Mouse (Mus musculus): ENCODE results near the gene Ly6g6f.

Ly6g6f gene

DNA sequence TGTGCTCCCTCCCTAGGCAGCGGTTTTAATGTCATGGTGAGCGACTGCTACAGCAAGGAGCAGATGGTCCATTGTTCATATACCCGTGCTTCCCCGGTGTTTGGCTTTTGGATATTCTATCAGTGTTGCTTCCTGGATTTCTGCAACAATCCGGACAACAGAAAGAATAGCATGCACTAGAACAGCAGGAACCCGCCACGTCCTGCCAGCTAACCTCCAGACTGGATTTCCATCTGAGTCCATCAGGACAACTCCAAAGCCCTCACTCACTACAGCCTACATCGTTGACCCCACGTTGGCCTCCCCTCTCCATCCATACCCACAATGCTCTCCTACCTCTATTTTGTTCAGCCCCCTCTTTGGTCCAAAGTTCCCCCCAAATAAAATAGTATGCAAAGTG lies 26.4 kb upstream of the Ly6g6f start:
- in situ Hi-C loops (cut with MboI; ENCODE audit: unreplicated experiment in 2 of 2): loop anchor here in 1 of 2 experiments (5.0 kb wide), 1 partner anchor 44 kb away; the partner anchor contains the start of genes Ly6g6c and Mpig6b

DNA sequence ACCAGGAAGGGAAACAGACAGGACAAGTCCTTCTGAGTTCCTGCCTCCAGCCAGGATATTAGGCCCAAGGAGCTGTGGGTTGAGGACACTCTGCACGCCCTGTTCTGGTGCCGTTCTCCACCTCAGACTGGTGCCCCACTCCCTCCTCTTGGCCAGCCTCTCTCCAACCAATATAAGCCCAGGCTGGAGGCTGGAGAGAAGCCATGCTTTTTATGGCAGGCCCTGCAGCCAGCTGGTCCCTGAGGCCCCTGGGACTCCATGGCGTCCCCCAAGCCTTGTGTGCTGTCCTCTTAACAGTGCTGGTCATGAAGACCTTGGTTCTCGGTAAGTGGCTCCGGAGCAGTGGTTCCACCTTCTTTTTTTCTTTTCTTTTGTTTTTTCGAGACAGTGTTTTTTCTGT lies 22.7 kb upstream of the Ly6g6f start, which contains the start of gene Ly6g5c:
TSS of gene Ly6g5c (plus strand) at position 183 of the 400 bp plus-strand sequence.
- in situ Hi-C loops (cut with MboI; ENCODE audit: unreplicated experiment in 2 of 2): loop anchor here (5.0 to 10.0 kb wide), 2 partner anchors 46 to 83 kb away; partner anchors contain the start of gene Sapcd1 (in 1 of the 2)

DNA sequence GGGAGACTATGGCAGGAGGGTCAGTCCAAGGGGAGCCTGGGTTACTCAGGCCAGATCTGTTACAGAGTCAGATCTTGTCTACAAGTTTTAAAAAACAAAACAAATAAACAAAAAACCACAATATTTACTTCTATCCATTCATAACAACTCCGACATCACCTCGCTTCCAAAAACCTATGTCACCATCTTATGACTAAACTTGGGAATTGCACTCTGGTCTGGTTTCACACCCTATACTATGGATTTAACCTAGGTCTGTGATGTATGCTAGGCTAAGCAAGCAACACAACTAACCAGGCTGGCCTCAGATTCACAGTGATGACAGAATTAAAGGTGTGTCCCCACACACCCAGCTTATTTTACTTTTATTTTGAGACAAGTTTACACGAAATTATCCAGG lies 21.1 kb upstream of the Ly6g6f start:
- in situ Hi-C loops (cut with MboI; ENCODE audit: unreplicated experiment in 2 of 2): loop anchor here (5.0 to 10.0 kb wide), 2 partner anchors 44 to 82 kb away; partner anchors contain the start of gene Sapcd1 (in 1 of the 2)

DNA sequence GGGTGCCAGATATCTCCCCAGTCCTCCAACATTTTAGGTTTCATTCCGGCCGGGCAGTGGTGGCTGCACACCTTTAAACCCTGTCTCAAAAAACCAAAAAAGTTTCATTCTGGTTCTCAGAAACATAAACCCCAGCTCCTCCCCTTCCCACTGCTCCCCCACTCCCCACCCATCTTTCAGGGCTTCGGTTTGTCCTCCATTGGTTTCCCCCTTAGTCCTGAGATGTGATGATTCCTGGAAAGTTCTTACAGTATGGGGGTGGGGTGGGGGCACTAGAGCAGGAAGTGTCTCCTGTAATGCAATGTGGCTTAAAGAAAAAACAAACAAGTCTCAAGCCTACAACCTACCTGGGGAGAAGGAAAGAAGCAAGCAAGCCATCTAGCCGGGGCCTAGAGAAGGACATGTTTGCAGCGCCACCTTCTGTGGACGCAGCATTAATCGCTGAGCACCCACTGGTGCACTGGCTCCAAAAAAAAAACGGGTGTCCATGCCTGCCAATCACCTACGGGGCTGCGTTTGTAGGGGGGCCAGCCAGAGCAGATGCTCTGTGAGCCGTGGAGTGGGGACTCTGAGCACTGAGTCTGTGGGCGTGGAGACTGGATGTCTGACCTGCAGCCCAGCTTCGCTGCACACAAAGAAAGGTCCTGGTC lies 20.5 kb upstream of the Ly6g6f start:
- in situ Hi-C loops (cut with MboI; ENCODE audit: unreplicated experiment in 2 of 2): loop anchor here (5.0 to 10.0 kb wide), 2 partner anchors 44 to 81 kb away; partner anchors contain the start of gene Sapcd1 (in 1 of the 2)

DNA sequence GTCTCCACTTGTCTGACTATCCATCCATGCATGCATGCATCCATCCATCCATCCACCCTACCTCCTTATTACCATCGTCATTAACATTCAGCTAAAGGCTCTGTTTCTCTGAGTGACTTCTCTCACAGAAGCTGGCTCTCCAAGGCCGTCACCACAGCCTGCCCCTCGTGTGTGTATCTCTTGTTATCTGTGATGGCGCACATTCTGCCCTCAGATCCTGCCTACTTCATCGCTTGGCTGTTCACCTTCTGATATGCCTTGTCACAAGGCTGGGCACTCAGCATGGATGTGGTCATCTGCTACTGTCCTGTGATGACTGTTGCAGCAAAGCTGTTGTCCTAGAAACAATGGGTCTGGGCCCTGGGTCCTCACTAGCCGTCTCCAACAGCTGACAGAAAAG lies 19.3 kb upstream of the Ly6g6f start:
- in situ Hi-C loops (cut with MboI; ENCODE audit: unreplicated experiment in 2 of 2): loop anchor here (5.0 to 10.0 kb wide), 2 partner anchors 42 to 80 kb away; partner anchors contain the start of gene Sapcd1 (in 1 of the 2)

DNA sequence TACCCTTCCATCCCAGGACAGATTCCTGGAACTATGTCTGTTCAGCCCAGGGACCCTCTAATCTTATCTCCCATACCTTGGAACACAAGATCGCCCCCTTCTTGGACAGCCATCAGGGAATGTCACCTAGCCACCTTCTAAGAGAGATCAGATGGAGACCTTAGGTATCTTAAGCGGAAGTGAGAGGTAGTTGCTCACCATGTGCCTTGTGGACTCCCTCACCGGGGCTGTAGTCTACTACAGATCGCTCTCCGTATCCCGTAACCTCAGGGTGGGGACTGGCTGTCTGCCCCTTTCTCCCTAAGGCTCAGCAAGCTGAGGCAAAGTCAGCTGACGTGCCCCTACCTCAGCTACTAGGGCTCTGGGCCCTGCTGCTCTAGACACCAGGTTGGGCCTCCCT lies 18.7 kb upstream of the Ly6g6f start:
- in situ Hi-C loops (cut with MboI; ENCODE audit: unreplicated experiment in 2 of 2): loop anchor here in 1 of 2 experiments (10.0 kb wide), 1 partner anchor 79 kb away; the partner anchor contains the start of gene Sapcd1

DNA sequence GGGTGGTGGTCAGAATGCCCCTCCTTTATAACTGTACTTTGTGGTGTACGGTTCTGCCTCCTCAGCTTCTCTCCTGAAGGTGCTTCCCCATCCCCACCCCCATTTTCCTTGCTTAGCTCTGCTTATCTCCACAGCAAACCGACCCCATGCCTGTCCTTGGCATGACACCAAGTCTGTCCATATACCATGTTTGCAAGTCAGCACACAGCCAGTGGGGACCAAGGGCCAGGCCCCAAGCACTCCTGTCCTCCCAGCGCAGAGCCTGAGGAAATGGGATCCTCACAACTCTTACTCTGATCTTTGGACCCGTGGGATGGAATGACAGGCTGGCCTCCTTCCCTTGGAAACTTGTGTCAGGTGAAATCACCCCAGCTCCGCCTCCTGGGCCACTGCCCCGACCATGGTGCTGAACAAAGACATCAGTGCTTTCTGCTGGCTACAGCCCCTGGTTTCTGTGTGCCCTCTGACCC lies 17.8 kb upstream of the Ly6g6f start:
- in situ Hi-C loops (cut with MboI; ENCODE audit: unreplicated experiment in 2 of 2): loop anchor here in 1 of 2 experiments (10.0 kb wide), 1 partner anchor 78 kb away; the partner anchor contains the start of gene Sapcd1

DNA sequence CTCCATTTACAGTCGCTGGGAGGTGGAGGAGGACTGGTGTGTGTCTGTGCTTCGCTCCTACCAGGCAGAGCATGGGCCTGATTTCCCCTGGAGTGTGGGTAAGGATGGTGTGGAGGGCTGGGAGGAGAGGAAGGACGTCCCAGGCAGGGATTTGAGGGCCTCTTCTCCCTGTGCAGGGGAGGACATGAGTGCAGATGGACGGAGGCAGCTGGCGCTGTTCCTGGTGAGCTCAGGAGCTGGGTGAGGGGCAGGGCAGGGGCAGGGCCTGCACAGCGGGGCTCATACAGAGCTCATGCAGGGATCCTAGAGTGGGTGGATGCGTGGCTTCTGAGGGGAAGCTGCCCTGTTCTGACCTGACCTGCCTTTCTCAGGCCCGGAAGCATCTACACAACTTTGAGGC lies 16.9 kb upstream of the Ly6g6f start:
- in situ Hi-C loops (cut with MboI; ENCODE audit: unreplicated experiment in 2 of 2): loop anchor here in 1 of 2 experiments (10.0 kb wide), 1 partner anchor 77 kb away; the partner anchor contains the start of gene Sapcd1

DNA sequence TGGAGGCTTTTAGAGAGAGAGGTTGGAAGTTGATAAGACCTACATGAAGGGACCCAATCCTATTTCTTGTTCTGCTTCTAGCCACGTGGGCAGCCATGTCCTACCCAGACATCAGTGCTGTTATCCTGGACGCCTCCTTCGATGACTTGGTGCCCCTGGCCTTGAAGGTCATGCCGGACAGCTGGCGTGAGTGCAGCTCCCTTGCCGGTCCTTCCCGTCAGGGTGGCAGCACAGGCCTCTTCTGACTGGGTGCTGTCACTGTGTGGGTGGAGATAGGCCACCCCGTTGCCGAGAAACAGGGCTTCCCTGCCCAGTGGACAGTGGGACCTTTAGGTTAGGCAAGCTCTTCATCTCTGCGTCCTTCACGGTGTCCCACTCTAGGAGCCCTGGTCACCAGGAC lies 15.8 kb upstream of the Ly6g6f start:
- in situ Hi-C loops (cut with MboI; ENCODE audit: unreplicated experiment in 2 of 2): loop anchor here in 1 of 2 experiments (10.0 kb wide), 1 partner anchor 76 kb away; the partner anchor contains the start of gene Sapcd1

DNA sequence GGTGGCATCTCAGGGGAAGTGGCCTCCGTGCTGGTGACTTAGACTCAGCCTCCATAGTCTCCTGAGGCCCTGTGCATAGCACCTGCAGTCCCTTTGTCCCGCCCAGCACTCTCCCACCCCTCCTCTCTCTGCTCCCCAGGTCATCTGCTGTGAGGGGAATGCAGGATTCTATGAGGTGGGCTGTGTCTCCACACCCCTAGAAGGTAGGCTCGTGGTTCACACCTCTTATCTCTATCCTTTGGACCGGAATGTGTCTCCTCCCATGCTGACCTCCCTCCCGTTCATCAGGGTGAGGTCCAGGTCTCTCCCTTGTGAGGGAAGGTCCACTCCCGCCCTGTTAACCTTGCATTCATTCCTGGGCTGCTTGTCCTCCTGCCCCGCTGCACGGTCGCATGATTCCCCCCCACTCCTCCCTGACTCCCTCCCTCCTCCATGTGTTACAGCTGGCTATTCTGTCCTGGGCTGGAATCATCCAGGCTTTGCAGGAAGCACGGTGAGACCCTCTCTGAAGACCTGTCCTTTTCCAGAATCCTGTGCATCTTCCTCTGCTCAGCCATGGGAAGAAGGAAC lies 14.9 kb upstream of the Ly6g6f start:
- in situ Hi-C loops (cut with MboI; ENCODE audit: unreplicated experiment in 2 of 2): loop anchor here in 1 of 2 experiments (10.0 kb wide), 1 partner anchor 75 kb away; the partner anchor contains the start of gene Sapcd1

DNA sequence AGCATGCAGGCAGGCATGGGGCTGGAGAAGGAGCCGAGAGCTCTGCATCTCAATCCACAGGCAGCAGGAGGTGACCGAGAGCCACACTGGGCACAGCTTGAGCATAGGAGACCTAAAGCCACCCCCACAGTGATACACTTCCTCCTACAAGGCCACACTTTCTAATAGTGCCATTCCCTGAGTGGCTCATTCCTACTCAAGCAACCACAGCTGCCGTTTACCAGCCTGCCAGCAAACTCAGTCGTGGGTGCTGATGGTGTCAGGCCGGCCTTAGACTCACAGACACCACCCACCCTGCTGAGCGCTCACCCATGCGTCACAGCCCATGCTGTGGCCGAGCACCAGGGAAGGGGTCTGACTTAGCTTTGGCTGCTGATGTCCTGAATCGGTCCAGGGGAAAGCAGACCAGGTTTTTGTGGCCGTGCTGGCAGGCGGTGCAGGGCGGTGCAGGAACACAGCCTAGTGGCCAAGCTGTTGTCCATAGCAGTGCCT lies 11.8 kb upstream of the Ly6g6f start:
- in situ Hi-C loops (cut with MboI; ENCODE audit: unreplicated experiment in 2 of 2): loop anchor here in 1 of 2 experiments (25.0 kb wide), 1 partner anchor 235 kb away; the partner anchor contains the start of genes Cfb, Nelfe and Skiv2l

DNA sequence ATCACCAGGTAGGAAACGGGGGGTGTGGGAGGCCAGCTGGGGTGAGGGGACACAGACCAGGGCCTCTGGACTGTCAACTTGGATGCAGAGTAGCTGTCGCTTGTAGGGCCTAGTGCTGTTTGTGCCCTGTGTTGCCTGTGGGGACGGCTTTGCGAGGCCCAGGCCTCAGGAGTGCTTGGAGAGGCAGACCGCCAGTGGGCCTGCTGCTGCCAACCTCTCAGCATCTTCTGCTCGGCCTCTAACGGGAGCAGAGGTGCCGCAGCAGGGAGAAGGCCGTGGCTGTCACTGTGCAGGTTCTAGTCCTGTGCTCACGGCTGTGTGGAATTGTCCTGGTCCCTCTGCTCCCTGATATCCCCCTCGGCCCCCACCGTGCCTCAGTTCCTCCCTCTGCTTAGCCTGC lies 11.2 kb upstream of the Ly6g6f start:
- in situ Hi-C loops (cut with MboI; ENCODE audit: unreplicated experiment in 2 of 2): loop anchor here in 1 of 2 experiments (25.0 kb wide), 1 partner anchor 234 kb away; the partner anchor contains the start of genes Cfb, Nelfe and Skiv2l

DNA sequence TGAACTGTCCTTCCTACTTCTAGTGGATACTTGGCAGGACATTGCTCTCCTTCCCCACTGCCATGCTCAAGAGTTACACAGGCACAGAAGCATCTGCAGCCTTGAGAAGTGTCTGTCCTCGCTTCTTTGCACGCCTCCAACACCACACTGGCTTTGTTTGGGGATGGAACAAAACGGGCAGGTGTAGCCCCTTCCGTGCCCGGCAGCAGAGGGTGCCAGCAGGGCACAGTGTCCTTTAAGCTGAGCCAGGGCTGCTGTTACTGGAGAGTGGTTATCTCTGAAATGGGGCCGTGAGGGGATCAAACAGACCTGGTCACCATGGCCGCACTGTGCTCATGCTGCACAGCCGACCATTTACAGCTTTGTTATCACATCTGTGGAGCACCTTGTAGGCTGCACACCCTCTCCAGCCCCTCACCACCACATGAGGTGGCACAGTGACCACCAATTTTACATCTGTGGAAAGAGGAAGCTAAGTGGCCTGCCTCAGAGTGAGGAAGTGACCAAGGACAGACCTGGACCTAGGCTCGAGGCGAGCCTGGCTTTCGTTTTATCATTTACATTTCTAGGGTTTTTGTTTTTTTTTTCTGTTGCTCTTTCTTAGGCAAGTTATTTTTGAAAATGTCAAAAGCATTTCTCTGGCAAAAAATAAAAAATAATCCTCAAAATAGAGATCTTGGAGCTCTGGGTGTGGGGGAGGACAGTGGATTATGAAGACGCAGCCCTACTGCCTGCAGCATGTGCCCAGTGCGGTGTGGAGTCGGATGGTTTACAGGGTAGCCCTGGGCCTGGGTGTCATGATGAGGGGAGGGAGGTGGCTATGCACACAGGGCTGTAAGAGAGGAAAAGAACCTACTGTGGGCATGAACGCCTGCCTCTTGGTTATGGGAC lies 9.3 kb upstream of the Ly6g6f start:
- in situ Hi-C loops (cut with MboI; ENCODE audit: unreplicated experiment in 2 of 2): loop anchor here in 1 of 2 experiments (25.0 kb wide), 1 partner anchor 232 kb away; the partner anchor contains the start of genes Cfb, Nelfe and Skiv2l

DNA sequence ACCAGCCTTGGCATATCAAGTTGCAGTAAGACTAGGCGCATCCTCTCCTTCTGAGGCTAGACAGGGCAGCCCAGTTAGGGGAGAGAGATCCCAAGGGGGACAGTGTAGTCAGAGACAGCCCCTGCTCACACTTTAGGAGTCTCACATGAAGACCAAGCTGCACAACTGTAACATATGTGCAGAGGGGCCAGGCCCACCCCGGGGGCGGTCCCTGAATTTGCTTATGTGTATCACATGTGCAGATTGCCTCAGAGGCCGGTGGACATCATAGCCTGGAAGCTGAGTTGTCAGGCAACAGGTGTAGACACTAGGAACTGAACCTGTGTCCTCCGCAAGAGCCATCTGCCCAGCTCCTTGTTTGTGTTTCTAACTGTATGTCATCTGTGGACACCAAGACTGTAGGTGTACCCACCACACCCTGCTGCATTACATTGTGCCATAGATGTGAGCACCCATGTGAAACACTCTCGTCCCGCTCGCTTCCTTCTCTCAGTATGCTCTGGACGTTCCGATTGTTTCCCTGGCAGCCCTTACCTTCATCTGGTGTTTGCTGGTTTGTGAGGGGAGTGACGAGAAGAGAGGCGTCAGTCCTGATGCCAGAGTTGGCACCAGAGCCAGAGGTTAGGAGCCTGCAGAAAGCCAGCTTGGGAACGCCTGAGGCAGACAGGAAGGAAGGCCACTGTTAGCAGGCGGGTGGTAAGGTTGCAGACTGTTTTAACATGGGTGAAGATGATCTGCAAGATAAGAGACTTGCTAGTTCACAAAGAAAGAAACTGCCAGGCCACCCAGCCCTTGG lies 7.2 kb upstream of the Ly6g6f start:
- in situ Hi-C loops (cut with MboI; ENCODE audit: unreplicated experiment in 2 of 2): loop anchor here in 1 of 2 experiments (25.0 kb wide), 1 partner anchor 230 kb away; the partner anchor contains the start of genes Cfb, Nelfe and Skiv2l

DNA sequence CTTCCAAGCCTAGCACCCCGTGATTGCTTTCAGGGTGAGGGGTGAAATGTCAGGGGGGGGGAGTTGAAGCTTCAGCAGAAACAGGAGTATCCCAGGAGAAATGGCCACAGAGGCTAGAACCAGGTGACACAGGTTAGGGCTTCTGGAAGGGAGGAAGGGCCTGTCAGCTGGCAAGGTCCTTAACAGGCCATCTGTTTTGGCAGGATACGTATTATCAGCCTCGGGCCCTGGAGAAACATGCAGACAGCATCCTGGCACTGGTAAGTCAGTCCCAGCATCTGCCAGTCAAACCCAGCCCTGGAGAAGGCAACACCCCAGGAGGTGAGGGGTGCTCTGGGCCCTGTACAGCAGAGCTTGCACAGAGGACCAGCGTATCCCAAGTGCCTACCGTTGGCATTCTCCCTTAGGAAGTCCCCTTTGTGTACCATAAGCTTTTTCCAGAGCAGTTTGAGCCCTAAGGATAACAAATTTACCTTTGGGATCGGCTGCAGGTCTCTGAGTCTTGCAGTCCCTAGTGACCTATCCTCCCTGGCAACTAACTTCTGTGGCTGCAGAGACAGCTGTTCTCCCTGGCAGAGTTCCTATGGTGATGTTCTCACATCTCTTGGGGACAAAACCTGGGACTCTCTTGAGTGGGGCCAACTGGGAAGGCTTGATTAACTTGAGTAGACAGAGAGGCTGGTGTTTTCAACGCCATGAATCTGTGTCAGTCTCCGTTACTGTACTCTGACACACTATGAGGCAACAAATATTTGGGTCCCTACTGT lies 4.9 kb upstream of the Ly6g6f start:
- in situ Hi-C loops (cut with MboI; ENCODE audit: unreplicated experiment in 2 of 2): loop anchor here in 1 of 2 experiments (25.0 kb wide), 1 partner anchor 228 kb away; the partner anchor contains the start of genes Cfb, Nelfe and Skiv2l

DNA sequence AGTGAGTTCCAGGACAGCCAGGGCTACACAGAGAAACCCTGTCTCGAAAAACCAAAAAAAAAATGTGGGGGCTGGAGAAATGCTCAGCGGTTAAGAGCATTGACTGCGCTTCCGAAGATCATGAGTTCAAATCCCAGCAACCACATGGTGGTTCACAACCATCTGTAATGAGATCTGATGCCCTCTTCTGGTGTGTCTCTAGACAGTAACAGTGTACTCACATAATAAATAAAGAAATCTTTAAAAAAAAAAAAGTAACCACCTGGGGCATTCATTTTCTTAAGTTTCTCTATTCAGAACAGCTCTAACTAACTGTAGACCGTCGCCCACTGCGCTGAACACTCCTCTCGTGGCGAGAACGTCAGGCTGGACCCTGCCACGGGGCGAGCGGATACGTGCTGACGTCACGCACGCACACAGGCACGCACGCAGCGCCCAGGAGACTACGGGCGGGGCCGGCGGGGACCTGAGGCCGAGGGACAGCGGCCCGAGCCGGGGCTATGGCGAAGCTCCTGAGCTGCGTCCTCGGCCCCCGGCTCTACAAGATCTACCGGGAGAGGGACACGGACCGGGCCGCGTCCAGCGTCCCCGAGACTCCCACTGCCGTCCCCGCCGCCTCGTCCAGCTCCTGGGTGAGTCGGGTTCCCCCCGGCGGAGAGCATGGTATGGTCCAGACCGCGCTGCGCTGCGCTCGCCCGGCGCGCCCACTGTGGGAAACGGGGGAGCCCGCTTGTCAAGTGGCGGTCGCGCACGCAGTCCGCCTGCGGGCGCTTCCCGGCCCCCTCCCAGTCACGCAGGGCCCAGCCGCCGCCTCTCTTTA lies 3.6 kb upstream of the Ly6g6f start, which contains the start of gene Abhd16a:
TSS of gene Abhd16a (plus strand) at position 439 of the 820 bp plus-strand sequence.
- in situ Hi-C loops (cut with MboI; ENCODE audit: unreplicated experiment in 2 of 2): loop anchor here in 1 of 2 experiments (25.0 kb wide), 1 partner anchor 227 kb away; the partner anchor contains the start of genes Cfb, Nelfe and Skiv2l

DNA sequence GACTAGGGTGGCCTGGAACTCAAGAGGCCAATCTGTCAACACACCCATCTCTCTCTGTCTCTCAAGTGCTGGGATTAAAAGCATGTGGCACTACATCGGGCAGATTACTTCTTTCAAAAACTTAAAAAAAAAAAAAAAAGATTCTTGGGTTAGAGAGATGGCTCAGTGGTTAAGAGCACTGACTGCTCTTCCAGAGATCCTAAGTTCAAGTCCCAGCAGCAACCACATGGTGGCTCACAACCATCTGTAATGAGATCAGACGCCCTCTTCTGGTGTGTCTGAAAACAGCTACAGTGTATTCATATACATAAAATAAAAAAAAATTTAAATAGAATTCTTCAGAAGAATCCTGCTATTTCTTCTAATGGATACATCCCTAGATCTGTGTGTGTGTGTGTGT lies 2.7 kb upstream of the Ly6g6f start:
- in situ Hi-C loops (cut with MboI; ENCODE audit: unreplicated experiment in 2 of 2): loop anchor here in 1 of 2 experiments (25.0 kb wide), 1 partner anchor 226 kb away; the partner anchor contains the start of genes Cfb, Nelfe and Skiv2l

All from v-Abl transformed pro-B cells (cell line).